Mouse (Mus musculus): ENCODE data around the gene Zfp58. TPM values are rescaled to one million over a fixed set of nuclear protein-coding genes. Genes with fewer than 3 reads are reported as not detected.
"Not testable (repeated sequence)": the region's sequence is repeated elsewhere in the genome, so short reads cannot be mapped to it uniquely, and the experiment has no call there.

Gene Zfp58
- total RNA-seq (2021): 1 to 10 TPM; 4.3 to 4.8 TPM

DNA sequence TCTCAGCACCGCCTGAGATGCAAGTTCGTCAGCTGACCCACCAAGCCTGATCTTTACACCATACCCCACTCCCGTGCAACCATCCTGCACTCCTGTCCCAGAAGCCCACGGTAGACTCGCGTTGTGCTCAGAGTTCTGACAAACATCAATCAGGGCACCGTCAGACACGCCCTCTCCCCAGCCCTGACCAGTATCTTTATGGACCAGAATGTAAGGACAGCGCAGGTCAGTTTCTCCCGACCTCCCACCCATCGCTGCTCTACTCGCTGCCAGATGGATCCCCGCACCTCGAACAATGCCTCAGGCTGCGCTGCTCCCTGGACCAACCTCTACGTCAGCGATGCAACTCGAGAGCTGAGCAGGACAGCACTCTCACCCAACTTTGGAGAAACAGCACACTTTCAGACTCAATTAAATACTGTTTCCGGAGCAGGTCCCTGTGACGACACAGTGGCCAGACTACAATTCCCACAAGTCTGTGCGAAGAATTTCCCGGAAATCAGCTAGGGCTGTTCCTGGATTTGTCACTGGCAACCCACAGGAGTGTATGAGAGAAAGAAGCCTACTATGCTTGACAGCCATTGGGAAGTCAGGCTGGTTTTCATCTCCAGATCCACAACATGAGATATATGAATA is at the start of gene Zfp58:
TSS of gene Zfp58 (minus strand) at position 472 of the 636 bp plus-strand sequence.
- peak; percentile 80 for DNase-seq

DNA sequence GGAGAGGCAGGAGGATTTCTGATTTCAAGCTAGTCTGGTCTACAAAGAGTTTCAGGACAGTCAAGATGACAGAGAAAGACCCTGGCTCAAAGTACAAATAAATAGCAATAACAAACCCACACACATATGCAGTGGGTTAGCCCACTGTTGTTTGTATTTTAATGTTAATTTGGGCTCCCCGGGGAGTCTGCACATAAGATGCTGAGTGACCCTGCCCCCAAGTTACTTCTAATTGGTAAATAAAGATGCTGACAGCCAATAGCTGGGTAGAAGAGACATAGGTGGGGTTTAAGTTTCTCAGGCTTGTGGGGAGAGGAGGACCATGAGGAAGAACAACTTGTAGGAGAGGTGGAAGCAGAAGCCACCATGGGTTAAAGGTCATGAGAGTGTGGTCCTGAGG is 45.6 kb upstream of the Zfp58 start:
- no peak for DNase-seq

DNA sequence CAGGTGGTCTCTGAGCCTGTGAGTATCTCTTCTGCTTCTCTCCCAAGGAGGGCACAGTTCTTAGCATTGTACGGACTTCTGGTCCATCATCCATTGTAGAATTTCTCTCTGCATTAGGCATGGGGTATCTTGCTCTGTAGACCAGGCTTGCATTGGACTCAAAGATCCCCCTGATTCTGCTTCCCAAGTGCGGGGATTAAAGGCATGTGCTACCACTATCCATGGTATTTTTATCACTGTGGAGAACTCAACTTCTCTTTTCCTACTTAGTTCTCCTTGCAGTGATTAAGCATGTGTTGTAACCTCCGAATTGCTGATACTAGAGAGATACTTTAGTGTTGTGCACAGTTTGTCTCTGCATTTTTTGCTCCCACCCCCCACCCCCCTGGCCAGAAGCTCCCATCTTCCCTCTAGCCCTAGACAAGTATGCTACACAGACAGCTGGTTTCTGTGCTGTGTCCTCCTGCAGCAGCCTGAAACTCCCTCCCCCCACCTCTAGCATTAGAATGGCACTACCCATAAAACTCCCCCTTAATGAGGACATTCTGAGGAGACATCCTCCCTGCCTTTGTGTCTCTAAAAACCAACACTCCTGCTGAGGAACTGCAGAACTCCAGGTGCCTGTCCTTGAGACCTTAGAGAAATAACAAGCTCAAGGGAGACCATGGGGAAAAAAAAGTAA is 26.8 kb upstream of the Zfp58 start:
- no peak for DNase-seq

GRCm38 (mm10) chr13:67525753-67526410 is 25.5 kb upstream of the Zfp58 start, which contains the start of the genes Gm26965 and Zfp87:
Gm26965 (minus strand) TSS chr13:67526151.
Zfp87 (minus strand) TSS chr13:67526177.
- peak; percentile 92 for DNase-seq

DNA sequence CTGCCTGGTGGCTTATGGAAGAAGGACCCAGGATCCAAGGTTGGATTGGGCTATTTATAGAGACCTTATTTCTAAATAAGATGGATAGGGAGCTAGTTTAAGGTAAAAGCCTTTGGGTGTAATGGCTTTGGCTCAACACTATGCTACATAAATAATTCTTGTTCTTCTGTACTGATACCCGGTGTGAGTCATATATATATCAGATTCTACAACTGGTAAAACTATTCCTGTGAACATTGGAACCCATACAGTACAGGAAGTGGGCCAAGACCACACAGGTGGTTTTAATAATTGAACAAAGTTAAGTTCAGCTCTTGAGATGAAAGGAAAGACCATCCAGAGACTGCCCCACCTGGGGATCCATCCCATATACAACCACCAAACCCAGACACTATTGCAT is 553 bp upstream of the Zfp58 start:
- no peak for DNase-seq

- no peak for DNase-seq
Measured at GRCm38 (mm10) chr13:67495631-67496030, 4.7 kb downstream of the Zfp58 start.

- no peak for DNase-seq
Measured at GRCm38 (mm10) chr13:67484424-67484811, 15.9 kb downstream of the Zfp58 start.

- DNase-seq: peak; percentile 83
Measured at GRCm38 (mm10) chr13:67483625-67484423, 16.5 kb downstream of the Zfp58 start, which contains the start of gene Zfp874b. Zfp874b (minus strand) TSS chr13:67484258.

DNA sequence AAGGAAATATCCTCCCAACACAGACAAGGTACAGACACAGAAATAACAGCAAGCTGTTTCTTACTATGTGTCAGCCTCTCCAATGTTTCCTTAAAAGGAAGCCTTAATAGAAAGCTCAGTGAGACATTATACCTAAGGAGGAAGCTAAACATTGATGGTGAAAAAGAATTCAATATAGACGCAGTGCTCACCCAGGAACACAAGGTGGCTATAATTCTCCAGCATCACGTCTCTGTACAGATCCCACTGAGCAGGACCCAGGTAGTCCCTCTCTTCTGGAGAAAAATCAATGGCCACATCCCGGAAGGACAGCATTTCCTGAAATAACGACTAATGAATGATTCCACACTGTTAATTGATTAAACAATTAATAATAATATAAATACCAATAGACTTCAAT is 18.8 kb downstream of the Zfp58 start:
- no peak for DNase-seq

DNA sequence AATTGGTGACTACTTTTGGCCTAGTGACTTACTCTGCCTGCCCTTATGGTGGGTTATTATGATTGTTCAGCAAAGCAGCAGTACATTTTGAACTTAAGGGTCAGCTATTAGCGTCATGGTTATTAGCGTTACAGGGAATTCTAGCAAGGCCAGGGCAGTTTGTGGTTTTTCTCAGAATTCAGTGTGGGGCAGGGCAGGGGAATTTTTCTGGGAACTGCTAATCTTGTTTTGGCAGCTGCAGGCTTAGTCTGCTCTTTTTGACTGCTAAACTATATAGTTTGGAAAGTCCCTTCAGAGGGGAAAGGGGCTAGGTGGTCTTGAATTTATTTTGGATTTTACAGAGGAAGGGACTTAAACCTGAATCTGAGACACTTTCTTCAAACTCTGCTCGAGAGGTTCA is 31.1 kb downstream of the Zfp58 start:
- DNase-seq: no peak

DNA sequence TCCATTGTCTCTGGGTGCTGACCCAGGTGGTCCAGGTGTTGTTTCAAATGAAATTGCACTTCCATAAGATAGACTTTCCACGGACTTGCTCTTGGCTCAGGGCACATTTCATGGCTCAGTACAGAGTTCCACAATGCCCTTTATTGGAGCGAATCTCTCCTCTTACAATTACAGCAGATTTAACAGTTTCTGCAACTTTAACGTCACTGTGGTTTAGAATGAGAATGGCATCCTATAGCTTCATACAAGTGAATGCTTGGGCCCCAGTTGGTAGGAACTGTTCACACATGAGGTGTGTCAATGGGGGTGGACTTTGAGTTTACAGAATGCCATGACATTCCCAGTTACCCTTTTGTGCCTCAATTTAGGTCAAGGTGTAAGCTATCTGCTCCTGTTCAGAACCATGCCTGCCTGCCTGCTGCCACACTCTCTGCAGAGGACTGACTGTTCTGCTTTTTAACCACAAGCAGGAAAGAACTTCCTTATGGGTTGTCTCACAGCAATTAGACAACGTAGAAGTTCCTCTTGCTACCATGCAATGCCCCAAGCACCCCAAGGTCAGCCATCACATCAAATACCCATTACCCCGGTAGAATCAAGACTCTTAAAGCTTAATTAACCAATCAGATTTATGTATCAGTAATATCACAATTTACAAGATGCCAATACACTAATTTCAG is 36.7 kb downstream of the Zfp58 start:
- not testable (repeated sequence) for DNase-seq

- DNase-seq: no peak
Measured at GRCm38 (mm10) chr13:67452021-67452309, 48.4 kb downstream of the Zfp58 start.

- peak; percentile 86 for DNase-seq
Measured at GRCm38 (mm10) chr13:67451172-67452020, 49.0 kb downstream of the Zfp58 start, which contains the start of gene Zfp874a. Zfp874a (minus strand) TSS chr13:67451624.

Other genes with a start within 250 kb of the Zfp58 start
- 1 to 10 TPM; 2.5 to 3.2 TPM for gene Zfp458, start 222.1 kb downstream of the Zfp58 start, total RNA-seq (2021)
- 1 to 10 TPM; 2.7 to 3.7 TPM for gene Zfp457, start 194.1 kb downstream of the Zfp58 start, total RNA-seq (2021)
- 1 to 10 TPM; 2.4 to 2.6 TPM for gene Zfp595, start 168.0 kb downstream of the Zfp58 start, total RNA-seq (2021)
- 1 to 10 TPM in 1 of 2 experiments, not detected in 1; 2.3 TPM for gene Gm28044, start 140.0 kb downstream of the Zfp58 start, total RNA-seq (2021)
- 1 to 10 TPM; 1.2 to 1.3 TPM for gene Zfp953, start 139.9 kb downstream of the Zfp58 start, total RNA-seq (2021)
- 1 to 10 TPM in 1 of 2 experiments, under 1 TPM in 1; 0.47 to 1.2 TPM for gene Gm28041, start 124.8 kb downstream of the Zfp58 start, total RNA-seq (2021)
- 1 to 10 TPM in 1 of 2 experiments, under 1 TPM in 1; 0.81 to 1.2 TPM for gene Zfp456, start 124.7 kb downstream of the Zfp58 start, total RNA-seq (2021)
- gene Zfp429, start 100.7 kb downstream of the Zfp58 start, total RNA-seq (2021): 1 to 10 TPM; 2.2 to 3.5 TPM
- under 1 TPM in 1 of 2 experiments, not detected in 1; 0.38 TPM for gene Zfp459, start 79.1 kb downstream of the Zfp58 start, total RNA-seq (2021)
- gene Zfp874a, start 48.9 kb downstream of the Zfp58 start, total RNA-seq (2021): 1 to 10 TPM; 2.4 to 2.7 TPM
- 1 to 10 TPM; 4.8 to 6.3 TPM for gene Zfp874b, start 16.3 kb downstream of the Zfp58 start, total RNA-seq (2021)
- gene Gm26965, start 25.6 kb upstream of the Zfp58 start, total RNA-seq (2021): not detected
- 10 to 100 TPM; 10.1 to 10.8 TPM for gene Zfp87, start 25.6 kb upstream of the Zfp58 start, total RNA-seq (2021)
- 1 to 10 TPM; 5.3 to 5.6 TPM for gene Zfp748, start 53.3 kb upstream of the Zfp58 start, total RNA-seq (2021)
- 1 to 10 TPM; 4.1 to 4.7 TPM for gene Zfp729b, start 109.2 kb upstream of the Zfp58 start, total RNA-seq (2021)
- gene Gm49345, start 137.2 kb upstream of the Zfp58 start, total RNA-seq (2021): 1 to 10 TPM in 1 of 2 experiments, under 1 TPM in 1; 0.72 to 1.9 TPM
- gene Zfp729a, start 137.2 kb upstream of the Zfp58 start, total RNA-seq (2021): 1 to 10 TPM; 3.7 to 3.8 TPM
- 1 to 10 TPM; 7.5 to 8.2 TPM for gene Zfp738, start 186.5 kb upstream of the Zfp58 start, total RNA-seq (2021)
- gene Zfp65, start 228.6 kb upstream of the Zfp58 start, total RNA-seq (2021): 1 to 10 TPM; 6.1 to 6.4 TPM

Data from heart, postnatal 4 days (tissue).